Mouse (Mus musculus) WW6 (cell line): ENCODE measurements around the gene Olfr1341.

Experiments
- DNase-seq: peaks from one replicate; pipeline ENCODE4 v3.0.0-alpha.2; 2013; ENCODE audit warnings: low read depth, low spot score

The Olfr1341 gene

GRCm38 (mm10) chr4:118703223-118703622 lies at the start of gene Olfr1341:
TSS of gene Olfr1341 (plus strand) at chr4:118703523.
- no peak for DNase-seq

- DNase-seq, result no peak
These were observed 44.7 kb upstream of the Olfr1341 start, which contains the start of gene Olfr62 for GRCm38 (mm10) chr4:118658652-118659051. TSS of gene Olfr62 (plus strand) at chr4:118658952.

GRCm38 (mm10) chr4:118687086-118687485 lies 16.2 kb upstream of the Olfr1341 start:
- no peak for DNase-seq

- DNase-seq, result no peak
These were observed 10.8 kb upstream of the Olfr1341 start, which contains the start of gene Olfr1342 for GRCm38 (mm10) chr4:118692412-118692973. TSS of gene Olfr1342 (minus strand) at chr4:118692756.

- DNase-seq, result no peak
These were observed 9.5 kb upstream of the Olfr1341 start for GRCm38 (mm10) chr4:118693812-118694211.

- no peak for DNase-seq
These were observed 4.8 kb downstream of the Olfr1341 start for GRCm38 (mm10) chr4:118708086-118708485.

- DNase-seq, result no peak
These were observed 8.3 kb downstream of the Olfr1341 start for GRCm38 (mm10) chr4:118711656-118712055.

- no peak for DNase-seq
These were observed 16.5 kb downstream of the Olfr1341 start, which contains the start of gene Olfr1340 for GRCm38 (mm10) chr4:118719838-118720237. TSS of gene Olfr1340 (plus strand) at chr4:118720138.

- no peak for DNase-seq
These were observed 18.6 kb downstream of the Olfr1341 start for GRCm38 (mm10) chr4:118721742-118722483.

GRCm38 (mm10) chr4:118731875-118732274 lies 28.6 kb downstream of the Olfr1341 start, which contains the start of gene Olfr1339:
TSS of gene Olfr1339 (plus strand) at chr4:118732175.
- no peak for DNase-seq

- no peak for DNase-seq
These were observed 36.3 kb downstream of the Olfr1341 start for GRCm38 (mm10) chr4:118739574-118739973.

- DNase-seq, result peak; percentile 85
These were observed 37.8 kb downstream of the Olfr1341 start for GRCm38 (mm10) chr4:118740988-118741698.

GRCm38 (mm10) chr4:118741881-118742280 lies 38.6 kb downstream of the Olfr1341 start:
- no peak for DNase-seq

- no peak for DNase-seq
These were observed 55.3 kb downstream of the Olfr1341 start, which contains the start of gene Olfr1338 for GRCm38 (mm10) chr4:118758637-118759036. TSS of gene Olfr1338 (minus strand) at chr4:118758737.
